In genomic region chr8:126949527-126949926, GRCm38 (mm10) we compare ENCODE assay signal across 24 mouse cellular contexts. TPM values are rescaled to one million over a fixed set of nuclear protein-coding genes. Genes with fewer than 3 reads are reported as not detected.
DNase-seq lines count a peak whose midpoint lies in the region; ATAC-seq and TF ChIP-seq lines count a peak whose summit lies in the region.
"Had no signal": no experiment of that assay in that cellular context is flagged by ENCODE, and none has a peak within 500 bp of the region (broad histone marks: within the 10 kb centered on the region; RNA-seq: fewer than 3 reads in every experiment).

No protein-coding gene starts in this region.

- no peak overlapping the region for H3K27ac ChIP-seq in forebrain, postnatal 0 days (ENCODE audit: low read depth, low read length)
- no peak overlapping the region for H3K27ac ChIP-seq in forebrain, embryonic 15.5 days (replicated peaks)
- H3K27ac ChIP-seq in lung, embryonic 14.5 days (ENCODE audit: low read depth) = no peak overlapping the region
- H3K27ac ChIP-seq in small intestine, adult 2 months (ENCODE audit: insufficient read depth, low read depth, low read length) = no peak overlapping the region
- H3K27ac ChIP-seq: heart, embryonic 10.5 days; left cerebral cortex, adult 2 months; lung, embryonic 15.5 days; macrophage; midbrain, embryonic 15.5 days; neural tube, embryonic 12.5 days had no signal

- peaks cover 45% of the 10 kb centered on the region for H3K36me3 ChIP-seq in forebrain, postnatal 0 days (ENCODE audit: insufficient read depth)
- H3K36me3 ChIP-seq in forebrain, embryonic 15.5 days = peaks cover 54% of the 10 kb centered on the region
- peaks cover 57% of the 10 kb centered on the region for H3K36me3 ChIP-seq in lung, embryonic 14.5 days (ENCODE audit: insufficient read depth)
- H3K36me3 ChIP-seq in small intestine, adult 2 months (ENCODE audit: control insufficient read depth, insufficient read depth, low read length) = peaks cover 38% of the 10 kb centered on the region

- no peak for DNase-seq in forebrain, postnatal 0 days
- DNase-seq in kidney, adult 9 months = peak; percentile 55
- no peak for DNase-seq in kidney, postnatal 14 days
- DNase-seq in lung, embryonic 14.5 days = no peak
- no peak for DNase-seq in lung, adult 2 months
- DNase-seq in cerebellum, postnatal 36 days = no peak
- DNase-seq: adrenal gland, postnatal 25 days; cerebellum, adult 8-10 months; gastrocnemius, postnatal 36 days; kidney, adult 8-10 months; retina, postnatal 1 day; right cerebral cortex, postnatal 25 days; thymus, postnatal 36 days had no signal

- 70% methylated on average over 2 of the region's 2 CpGs for WGBS in forebrain, postnatal 0 days
- WGBS in forebrain, embryonic 15.5 days = 73% methylated on average over 2 of the region's 2 CpGs
- WGBS in lung, embryonic 14.5 days = 70% methylated on average over 2 of the region's 2 CpGs
- 74% methylated on average over 2 of the region's 2 CpGs for WGBS in lung, adult 2 months
- WGBS in small intestine, adult 2 months = 72% methylated on average over 2 of the region's 2 CpGs

- no peak overlapping the region for H3K4me3 ChIP-seq in forebrain, postnatal 0 days (ENCODE audit: low read depth, low read length)
- H3K4me3 ChIP-seq in forebrain, embryonic 15.5 days = no peak overlapping the region
- no peak overlapping the region for H3K4me3 ChIP-seq in lung, embryonic 14.5 days (ENCODE audit: low read depth, low read length)
- no peak overlapping the region for H3K4me3 ChIP-seq in lung, adult 2 months (replicated peaks; ENCODE audit: extremely low read depth, low read depth, low read length)
- no peak overlapping the region for H3K4me3 ChIP-seq in small intestine, adult 2 months (ENCODE audit: low read depth, low read length)
- H3K4me3 ChIP-seq: heart, embryonic 10.5 days; left cerebral cortex, adult 2 months; lung, embryonic 15.5 days; midbrain, embryonic 15.5 days; neural tube, embryonic 12.5 days had no signal

- TF ChIP-seq POLR2A in lung, adult 2 months (IDR thresholded peaks at IDR 0.05; ENCODE audit: borderline replicate concordance, extremely low read depth, low read depth, low read length) = no peak
- TF ChIP-seq POLR2A in small intestine, adult 2 months (IDR thresholded peaks at IDR 0.05; ENCODE audit: low read depth, low read length) = no peak

- TF ChIP-seq CTCF in forebrain, postnatal 0 days (IDR thresholded peaks at IDR 0.05; ENCODE audit: low read depth) = peak; percentile 15; the same call in 1 of the 2 replicates
- TF ChIP-seq CTCF in lung, embryonic 14.5 days (IDR thresholded peaks at IDR 0.05; ENCODE audit: low read depth) = peak; percentile 24; the same call in 1 of the 2 replicates
- TF ChIP-seq CTCF in lung, adult 2 months (IDR thresholded peaks at IDR 0.05; ENCODE audit: insufficient read depth, low read length) = no peak
- peak; percentile 16; the same call in 1 of the 2 replicates for TF ChIP-seq CTCF in small intestine, adult 2 months (IDR thresholded peaks at IDR 0.05; ENCODE audit: extremely low read depth, insufficient read length, insufficient replicate concordance, low read depth, low read length)

- ATAC-seq in forebrain, postnatal 0 days = no peak
- ATAC-seq in forebrain, embryonic 15.5 days (replicated peaks) = no peak
- no peak for ATAC-seq in lung, embryonic 14.5 days (ENCODE audit: insufficient read depth)
- ATAC-seq: CD4-positive, CD25-positive, alpha-beta regulatory T cell, adult 4 months; forebrain, embryonic 14.5 days; hindbrain, embryonic 16.5 days; midbrain, embryonic 15.5 days had no signal

- no peaks in the 10 kb centered on the region for H3K9me3 ChIP-seq in forebrain, postnatal 0 days (ENCODE audit: low read length)
- no peaks in the 10 kb centered on the region for H3K9me3 ChIP-seq in forebrain, embryonic 15.5 days
- no peaks in the 10 kb centered on the region for H3K9me3 ChIP-seq in lung, embryonic 14.5 days (ENCODE audit: low read depth, low read length)
- H3K9me3 ChIP-seq: heart, embryonic 10.5 days; lung, embryonic 15.5 days; midbrain, embryonic 15.5 days; neural tube, embryonic 12.5 days had no signal

- no peak overlapping the region for H3K9ac ChIP-seq in forebrain, postnatal 0 days
- no peak overlapping the region for H3K9ac ChIP-seq in forebrain, embryonic 15.5 days (replicated peaks)
- no peak overlapping the region for H3K9ac ChIP-seq in lung, embryonic 14.5 days
- H3K9ac ChIP-seq: lung, embryonic 15.5 days; midbrain, embryonic 15.5 days; neural tube, embryonic 12.5 days had no signal

- no peaks in the 10 kb centered on the region for H3K4me1 ChIP-seq in forebrain, postnatal 0 days (ENCODE audit: insufficient read depth)
- peaks cover 14% of the 10 kb centered on the region for H3K4me1 ChIP-seq in forebrain, embryonic 15.5 days
- no peaks in the 10 kb centered on the region for H3K4me1 ChIP-seq in lung, embryonic 14.5 days (ENCODE audit: insufficient read depth)
- H3K4me1 ChIP-seq in lung, adult 2 months (ENCODE audit: control insufficient read depth, insufficient read depth, low read length) = peaks cover 4% of the 10 kb centered on the region; the same call in 1 of the 2 replicates
- peaks cover 3% of the 10 kb centered on the region; the same call in 1 of the 2 replicates for H3K4me1 ChIP-seq in small intestine, adult 2 months (ENCODE audit: control insufficient read depth, insufficient read depth, insufficient read length, low read length)

- H3K4me2 ChIP-seq in forebrain, postnatal 0 days (ENCODE audit: low read depth) = no peak overlapping the region
- no peak overlapping the region for H3K4me2 ChIP-seq in forebrain, embryonic 15.5 days (replicated peaks)
- H3K4me2 ChIP-seq in lung, embryonic 14.5 days = no peak overlapping the region
- H3K4me2 ChIP-seq: lung, embryonic 15.5 days; midbrain, embryonic 15.5 days; neural tube, embryonic 12.5 days had no signal

- no peaks in the 10 kb centered on the region for H3K27me3 ChIP-seq in forebrain, postnatal 0 days (ENCODE audit: insufficient read depth, low read length)
- no peaks in the 10 kb centered on the region for H3K27me3 ChIP-seq in forebrain, embryonic 15.5 days
- no peaks in the 10 kb centered on the region for H3K27me3 ChIP-seq in lung, embryonic 14.5 days (ENCODE audit: insufficient read depth, low read length)
- H3K27me3 ChIP-seq in small intestine, adult 2 months (ENCODE audit: control insufficient read depth, insufficient read depth, low read length) = no peaks in the 10 kb centered on the region
- H3K27me3 ChIP-seq: lung, embryonic 15.5 days; midbrain, embryonic 15.5 days; neural tube, embryonic 12.5 days had no signal

RNA-seq across cellular contexts. Expression of gene Tomm20, which starts 3.9 kb away (rescaled TPM):
- total RNA-seq in forebrain, postnatal 0 days (2014; rRNA removed) = 181 and 195 TPM in 2 replicates
- 228 and 256 TPM in 2 replicates for polyA plus RNA-seq in forebrain, postnatal 0 days (2015; fragmentation: Nextera tagmentation; extraction: Ambion mirVana)
- polyA plus RNA-seq in forebrain, embryonic 15.5 days (2015; fragmentation: Nextera tagmentation; extraction: Ambion mirVana) = 195 and 209 TPM in 2 replicates
- 215 and 218 TPM in 2 replicates for polyA plus RNA-seq in lung, embryonic 14.5 days (2014; fragmentation: Nextera tagmentation; extraction: Ambion mirVana)
- 184 and 369 TPM in 2 replicates for polyA plus RNA-seq in lung, adult 2 months (2012; rRNA removed)
- 117 and 450 TPM in 2 replicates for polyA plus RNA-seq in small intestine, adult 2 months (2012; rRNA removed)

RNA-seq across cellular contexts. Expression of gene Rbm34, which starts 21.3 kb away (rescaled TPM):
- total RNA-seq in forebrain, postnatal 0 days (2014; rRNA removed) = 24.7 and 26.1 TPM in 2 replicates
- polyA plus RNA-seq in forebrain, postnatal 0 days (2015; fragmentation: Nextera tagmentation; extraction: Ambion mirVana) = 23.2 and 31.1 TPM in 2 replicates
- polyA plus RNA-seq in forebrain, embryonic 15.5 days (2015; fragmentation: Nextera tagmentation; extraction: Ambion mirVana) = 26.4 and 28.2 TPM in 2 replicates
- polyA plus RNA-seq in lung, embryonic 14.5 days (2014; fragmentation: Nextera tagmentation; extraction: Ambion mirVana) = 25.0 and 26.6 TPM in 2 replicates
- polyA plus RNA-seq in lung, adult 2 months (2012; rRNA removed) = 2.1 and 2.4 TPM in 2 replicates
- 0.42 and 2.6 TPM in 2 replicates for polyA plus RNA-seq in small intestine, adult 2 months (2012; rRNA removed)
